ENCODE assay signal across 18 mouse cellular contexts in the genomic region with DNA sequence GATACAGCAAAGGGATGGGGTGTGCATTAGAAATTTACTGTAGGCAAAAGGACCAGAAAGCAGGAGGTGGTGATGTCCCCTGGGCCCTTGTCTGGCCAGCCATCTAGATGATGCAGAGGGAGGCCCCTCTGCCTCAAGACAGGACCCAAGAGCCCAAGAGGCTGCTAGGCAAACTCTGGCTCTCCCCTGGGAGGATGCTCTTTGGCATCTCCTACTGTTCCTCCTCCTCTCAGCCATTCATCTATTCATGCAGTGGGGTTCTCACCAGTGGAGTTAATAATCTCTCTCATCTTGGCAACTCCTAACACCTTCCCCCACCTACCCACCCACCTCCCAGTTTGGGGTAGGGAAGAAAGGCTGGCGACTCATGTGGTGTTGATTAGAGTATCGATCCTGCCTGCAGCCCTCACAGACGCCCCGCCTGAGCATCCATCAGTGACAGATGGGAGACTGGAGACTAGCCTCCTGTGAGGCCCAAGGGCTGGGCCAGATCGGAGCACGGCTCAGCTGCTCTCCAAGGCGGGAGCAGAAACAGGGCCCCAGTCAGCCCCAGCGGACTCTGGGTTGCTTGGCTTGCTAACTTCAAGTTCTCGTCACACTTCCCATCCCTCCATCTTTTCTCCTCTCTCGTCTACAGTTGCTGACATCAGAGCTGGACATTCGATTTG.
DNase-seq lines count a peak whose midpoint lies in the region; ATAC-seq and TF ChIP-seq lines count a peak whose summit lies in the region.
"Had no signal": no experiment of that assay in that cellular context is flagged by ENCODE, and none has a peak within 500 bp of the region (broad histone marks: within the 10 kb centered on the region; RNA-seq: fewer than 3 reads in every experiment).

No protein-coding gene starts in this region.

- no peak overlapping the region for H3K9ac ChIP-seq in forebrain, embryonic 13.5 days
- H3K9ac ChIP-seq in forebrain, embryonic 15.5 days (replicated peaks) = no peak overlapping the region
- H3K9ac ChIP-seq: embryonic facial prominence, embryonic 12.5 days; heart, embryonic 13.5 days; intestine, embryonic 15.5 days; midbrain, embryonic 12.5 days had no signal

- no peaks in the 10 kb centered on the region for H3K9me3 ChIP-seq in forebrain, embryonic 13.5 days (replicated peaks)
- H3K9me3 ChIP-seq in forebrain, embryonic 15.5 days = no peaks in the 10 kb centered on the region
- H3K9me3 ChIP-seq: embryonic facial prominence, embryonic 12.5 days; heart, embryonic 13.5 days; intestine, embryonic 15.5 days; midbrain, embryonic 12.5 days had no signal

- WGBS in forebrain, embryonic 13.5 days = 67% methylated on average over 11 of the region's 11 CpGs
- WGBS in forebrain, embryonic 15.5 days = 55% methylated on average over 11 of the region's 11 CpGs

- H3K4me2 ChIP-seq in forebrain, embryonic 13.5 days = no peak overlapping the region
- H3K4me2 ChIP-seq in forebrain, embryonic 15.5 days (replicated peaks) = no peak overlapping the region
- H3K4me2 ChIP-seq: embryonic facial prominence, embryonic 12.5 days; heart, embryonic 13.5 days; intestine, embryonic 15.5 days; midbrain, embryonic 12.5 days had no signal

- DNase-seq in layer of hippocampus, adult 2 months (ENCODE audit: low spot score in 2 of 2) = peak in 1 of 2 experiments; percentile 33
- no peak for DNase-seq in layer of hippocampus, postnatal 25 days (ENCODE audit: extremely low spot score in 1 of 2, low spot score in 1 of 2)
- peak; percentile 22 for DNase-seq in Muller cell, postnatal 12 days (ENCODE audit: inconsistent ontology term)
- peak; percentile 65 for DNase-seq in brain, embryonic 14.5 days (ENCODE audit: low read depth)
- DNase-seq: adrenal gland, postnatal 25 days; heart, postnatal 36 days; kidney, postnatal 4 days; liver; lung, adult 18-20 months; lung, postnatal 36 days; thymus, postnatal 25 days had no signal

- peak overlapping the region; percentile 19; the same call in 1 of the 2 replicates for H3K27ac ChIP-seq in forebrain, embryonic 13.5 days
- H3K27ac ChIP-seq in forebrain, embryonic 15.5 days (replicated peaks) = no peak overlapping the region; the same call in 1 of the 2 replicates
- H3K27ac ChIP-seq in layer of hippocampus, adult 2 months = peak overlapping the region; percentile 43
- H3K27ac ChIP-seq: embryonic facial prominence, embryonic 12.5 days; heart, embryonic 13.5 days; intestine, embryonic 15.5 days; midbrain, embryonic 12.5 days had no signal

- no peaks in the 10 kb centered on the region for H3K36me3 ChIP-seq in forebrain, embryonic 13.5 days (ENCODE audit: poor library complexity, severe bottlenecking)
- no peaks in the 10 kb centered on the region for H3K36me3 ChIP-seq in forebrain, embryonic 15.5 days
- H3K36me3 ChIP-seq: embryonic facial prominence, embryonic 12.5 days; heart, embryonic 13.5 days; intestine, embryonic 15.5 days; midbrain, embryonic 12.5 days had no signal

- H3K4me3 ChIP-seq in forebrain, embryonic 13.5 days = no peak overlapping the region
- H3K4me3 ChIP-seq in forebrain, embryonic 15.5 days = no peak overlapping the region
- H3K4me3 ChIP-seq in layer of hippocampus, adult 2 months = no peak overlapping the region
- H3K4me3 ChIP-seq: embryonic facial prominence, embryonic 12.5 days; heart, embryonic 13.5 days; intestine, embryonic 15.5 days; midbrain, embryonic 12.5 days had no signal

- peaks cover 17% of the 10 kb centered on the region; the same call in 1 of the 2 replicates for H3K4me1 ChIP-seq in forebrain, embryonic 13.5 days
- H3K4me1 ChIP-seq in forebrain, embryonic 15.5 days = peaks cover 6% of the 10 kb centered on the region; the same call in 1 of the 2 replicates
- H3K4me1 ChIP-seq: embryonic facial prominence, embryonic 12.5 days; heart, embryonic 13.5 days; intestine, embryonic 15.5 days; midbrain, embryonic 12.5 days had no signal

- TF ChIP-seq CTCF in layer of hippocampus, adult 2 months (conservative IDR thresholded peaks at IDR 0.05) = no peak
- TF ChIP-seq CTCF in brain, embryonic 14.5 days (IDR thresholded peaks at IDR 0.05; ENCODE audit: borderline replicate concordance, extremely low read depth, insufficient read depth, insufficient read length) = no peak

- no peak for TF ChIP-seq POLR2A in brain, embryonic 14.5 days (IDR thresholded peaks at IDR 0.05; ENCODE audit: borderline replicate concordance, extremely low read depth, insufficient read depth, insufficient read length, poor library complexity, severe bottlenecking)

- H3K27me3 ChIP-seq in forebrain, embryonic 13.5 days = no peaks in the 10 kb centered on the region
- H3K27me3 ChIP-seq in forebrain, embryonic 15.5 days = no peaks in the 10 kb centered on the region
- H3K27me3 ChIP-seq: embryonic facial prominence, embryonic 12.5 days; intestine, embryonic 15.5 days; midbrain, embryonic 12.5 days had no signal

- no peak for ATAC-seq in forebrain, embryonic 13.5 days
- no peak for ATAC-seq in forebrain, embryonic 15.5 days (replicated peaks)
- ATAC-seq in monocyte, adult 5-6 weeks (replicated peaks; ENCODE audit: insufficient number of reproducible peaks, low FRiP score, low TSS enrichment, poor library complexity, severe bottlenecking) = no peak
- ATAC-seq: intestine, embryonic 15.5 days had no signal

Comparison
In these comparisons a context has a peak if more than half of its experiments do, and no peak if none do; other contexts are left out.
1. DNase-seq: peak in Muller cell, postnatal 12 days (single experiment) and brain, embryonic 14.5 days (single experiment); none in layer of hippocampus, postnatal 25 days (0 of 2).